Mouse (Mus musculus) yolk sac, embryonic 10.5 days (tissue): ENCODE measurements around the gene Sh3d19.
"Not testable (repeated sequence)": the region's sequence is repeated elsewhere in the genome, so short reads cannot be mapped to it uniquely, and the experiment has no call there.

Source experiments
- DNase-seq: peaks from one replicate; pipeline ENCODE4 v3.0.0-alpha.2; 2017; ENCODE audit warnings: low spot score

Sh3d19 gene

DNA sequence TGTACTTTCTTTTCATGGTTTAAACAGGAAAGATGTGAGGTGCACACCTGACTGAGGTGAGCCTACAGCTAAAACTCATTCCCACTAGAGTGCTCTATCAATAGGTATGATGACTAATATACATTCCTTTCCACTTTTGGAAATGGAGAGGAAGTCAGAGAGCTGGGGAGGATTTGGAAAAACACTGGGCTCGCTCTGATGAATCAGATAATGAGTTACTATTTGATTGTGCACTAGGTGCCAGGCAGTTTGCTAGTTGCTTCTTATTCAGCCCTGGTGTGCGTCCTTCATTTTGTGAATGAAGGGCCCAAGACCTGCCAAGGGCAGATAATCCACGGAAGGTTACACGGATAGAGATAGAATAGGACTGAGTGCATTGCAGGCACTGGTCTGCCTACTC is 9.1 kb downstream of the Sh3d19 start:
- no peak for DNase-seq

GRCm38 (mm10) chr3:85981761-85982160 is 10.9 kb downstream of the Sh3d19 start:
- not testable (repeated sequence) for DNase-seq

- DNase-seq: no peak
These were observed 13.6 kb downstream of the Sh3d19 start for GRCm38 (mm10) chr3:85984537-85984936.

DNA sequence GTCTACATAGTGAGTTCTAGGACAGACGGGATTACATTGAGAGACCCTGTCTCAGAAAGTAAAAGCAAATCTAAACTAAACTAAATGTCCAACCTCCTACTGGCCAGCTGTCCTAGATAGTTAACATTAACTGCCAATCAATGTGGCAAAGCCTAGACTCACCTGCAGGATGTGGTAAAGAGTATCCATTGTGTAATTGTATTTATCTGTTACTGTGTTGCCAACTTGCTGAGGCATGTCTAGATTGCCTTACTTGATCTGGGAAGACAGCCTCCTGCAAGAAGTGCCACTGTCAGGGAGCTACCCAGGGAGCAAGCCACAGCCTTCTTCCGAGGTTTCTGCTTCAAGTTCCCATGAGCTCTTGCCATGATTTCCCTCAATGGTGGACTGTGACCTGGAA is 16.3 kb downstream of the Sh3d19 start:
- no peak for DNase-seq

- no peak for DNase-seq
These were observed 20.4 kb downstream of the Sh3d19 start for GRCm38 (mm10) chr3:85991140-85991801.

- peak; percentile 88 for DNase-seq
These were observed 20.9 kb downstream of the Sh3d19 start for GRCm38 (mm10) chr3:85991802-85992156.

GRCm38 (mm10) chr3:85993744-85994143 is 22.8 kb downstream of the Sh3d19 start:
- no peak for DNase-seq

DNA sequence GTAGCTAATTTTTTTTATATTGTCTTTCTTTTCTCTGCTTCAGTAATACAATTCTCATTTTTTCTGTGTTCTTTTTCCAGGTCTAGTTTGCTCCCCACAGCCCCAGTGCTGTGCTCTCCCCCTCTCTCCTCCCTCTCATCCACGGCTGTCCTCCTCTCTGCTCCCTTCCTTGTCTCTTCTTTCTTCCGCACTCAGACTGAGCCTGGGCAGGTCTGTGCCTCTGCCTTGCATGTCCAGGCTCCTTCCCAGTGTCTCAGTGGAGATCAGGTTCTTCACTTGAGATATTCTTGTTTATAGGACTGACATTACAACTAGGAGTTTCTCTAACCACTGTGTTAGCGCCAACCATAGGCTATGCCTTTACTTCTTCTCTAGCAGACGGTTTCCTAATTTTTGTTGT is 23.7 kb downstream of the Sh3d19 start:
- DNase-seq: no peak

DNA sequence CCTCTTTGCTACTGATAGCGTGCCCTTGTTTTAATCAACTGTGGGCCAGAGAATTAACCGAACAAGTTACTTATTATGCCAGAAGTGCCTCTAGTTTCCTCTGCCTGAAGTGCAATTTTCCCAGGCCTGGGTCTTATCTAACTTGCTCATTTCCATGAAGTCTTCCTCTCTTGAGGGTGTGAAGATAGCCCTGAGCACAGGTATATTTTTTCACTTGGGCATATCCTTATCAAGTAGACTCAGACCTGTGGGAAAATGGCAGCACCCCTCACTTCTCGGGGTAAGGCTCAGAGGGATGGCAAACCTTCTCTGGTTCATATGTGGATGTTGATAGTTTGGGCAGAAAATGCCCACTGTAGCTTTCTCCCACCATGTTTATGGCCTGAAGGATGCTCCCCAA is 30.4 kb downstream of the Sh3d19 start:
- DNase-seq: no peak

GRCm38 (mm10) chr3:86002423-86002822 is 31.5 kb downstream of the Sh3d19 start, which contains the start of gene Prss48:
TSS of gene Prss48 (minus strand) at chr3:86002491.
- DNase-seq: no peak

DNA sequence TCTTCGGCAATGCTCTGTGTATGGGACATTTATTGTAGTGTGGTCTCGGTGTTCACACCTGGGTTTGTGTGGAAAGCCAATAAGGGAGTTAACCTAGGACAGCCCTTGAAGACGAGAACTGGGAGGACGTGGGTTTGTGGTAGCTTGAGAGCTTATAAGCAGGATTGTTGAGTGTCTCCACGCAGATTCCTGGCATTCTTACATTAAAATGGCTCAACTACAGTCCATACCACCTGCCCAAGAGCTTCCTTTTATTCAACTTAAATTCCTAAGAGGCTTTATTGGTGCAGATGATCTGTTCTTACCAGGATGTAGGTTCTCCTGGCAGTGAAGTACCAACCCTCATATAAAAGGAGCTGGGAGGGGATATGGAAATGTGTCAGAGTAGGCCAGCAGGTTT is 32.0 kb downstream of the Sh3d19 start:
- DNase-seq: no peak

- DNase-seq: no peak
These were observed 33.8 kb downstream of the Sh3d19 start for GRCm38 (mm10) chr3:86004751-86005150.

DNA sequence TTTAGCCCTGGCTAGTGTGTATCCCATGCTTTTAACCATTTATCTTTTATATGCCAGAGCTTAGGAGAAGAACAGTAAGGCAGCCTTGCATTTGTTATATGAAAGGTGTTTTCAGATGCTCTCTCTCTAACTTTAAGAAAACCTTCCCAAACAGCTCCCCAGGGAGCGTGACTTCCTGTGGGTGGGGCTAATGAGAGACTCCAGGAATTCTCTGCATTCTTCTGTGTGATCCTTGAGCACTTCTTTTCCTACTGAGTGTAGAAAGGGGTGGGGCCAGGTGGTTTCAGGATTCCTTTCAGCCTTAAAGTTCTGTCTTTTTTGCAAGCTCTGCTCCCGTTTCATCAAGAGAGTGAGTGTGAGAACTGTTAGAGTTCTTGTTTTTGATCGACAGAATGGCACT is 39.7 kb downstream of the Sh3d19 start:
- DNase-seq: peak; percentile 36

DNA sequence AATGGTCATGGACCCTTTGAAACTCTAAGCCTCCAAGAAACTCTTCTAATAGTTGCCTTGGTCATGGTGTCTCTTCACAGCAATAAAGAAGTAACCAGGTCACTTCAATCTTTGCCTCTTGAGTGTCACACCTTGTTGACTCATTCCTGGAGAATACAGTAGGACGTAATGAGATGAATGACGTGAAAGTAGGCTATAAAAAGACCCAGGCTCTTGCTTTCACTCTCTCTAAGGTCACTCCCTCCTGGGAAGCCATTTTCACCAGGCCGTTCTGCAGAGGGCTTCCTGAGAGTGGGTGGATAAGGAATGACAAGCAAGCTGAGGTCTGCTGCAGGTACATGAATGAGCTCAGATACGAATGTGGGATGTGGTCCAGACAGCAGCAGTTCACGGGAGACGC is 40.5 kb downstream of the Sh3d19 start:
- no peak for DNase-seq

DNA sequence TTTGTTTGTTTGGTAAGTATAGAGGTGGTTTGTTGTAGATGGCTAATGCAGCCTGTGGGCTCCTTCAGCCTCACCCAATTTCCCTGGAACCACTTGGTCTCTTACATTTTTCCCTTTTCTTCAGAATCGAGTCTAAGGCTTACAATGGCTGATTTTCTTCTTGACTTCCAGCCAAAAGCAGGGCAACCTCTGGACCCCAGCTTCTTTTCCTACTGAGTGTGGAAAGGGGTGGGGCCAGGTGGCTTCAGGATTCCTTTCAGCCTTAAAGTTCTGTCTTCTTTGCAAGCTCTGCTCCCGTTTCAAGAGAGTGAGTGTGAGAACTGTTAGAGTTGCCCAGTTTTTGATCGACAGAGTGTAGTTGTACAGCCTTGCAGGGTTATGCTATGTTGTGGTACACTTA is 40.9 kb downstream of the Sh3d19 start:
- no peak for DNase-seq

- no peak for DNase-seq
These were observed 42.9 kb downstream of the Sh3d19 start for GRCm38 (mm10) chr3:86013837-86014236.

- DNase-seq: no peak
These were observed 46.1 kb downstream of the Sh3d19 start for GRCm38 (mm10) chr3:86016965-86017364.

DNA sequence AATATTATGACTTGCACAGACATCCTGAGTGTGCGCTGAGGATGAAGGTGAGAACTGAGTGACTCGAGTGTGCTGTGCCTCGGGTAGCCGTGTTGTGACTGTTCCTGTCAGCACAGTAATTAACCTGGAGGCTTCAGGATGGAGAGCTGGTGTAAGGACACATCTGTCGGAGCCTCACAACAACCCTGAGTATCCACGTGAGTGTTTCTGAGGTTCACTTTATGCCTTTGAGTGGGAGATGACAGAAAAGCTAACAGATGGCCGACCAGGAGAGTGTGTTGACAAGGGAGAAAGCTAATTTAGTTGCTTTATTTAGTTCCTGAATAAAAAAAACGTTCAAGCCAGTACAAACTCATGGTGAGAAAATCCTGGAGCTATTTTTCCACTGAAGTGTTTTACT is 46.6 kb downstream of the Sh3d19 start:
- no peak for DNase-seq

- no peak for DNase-seq
These were observed 50.2 kb downstream of the Sh3d19 start for GRCm38 (mm10) chr3:86020921-86021650.

DNA sequence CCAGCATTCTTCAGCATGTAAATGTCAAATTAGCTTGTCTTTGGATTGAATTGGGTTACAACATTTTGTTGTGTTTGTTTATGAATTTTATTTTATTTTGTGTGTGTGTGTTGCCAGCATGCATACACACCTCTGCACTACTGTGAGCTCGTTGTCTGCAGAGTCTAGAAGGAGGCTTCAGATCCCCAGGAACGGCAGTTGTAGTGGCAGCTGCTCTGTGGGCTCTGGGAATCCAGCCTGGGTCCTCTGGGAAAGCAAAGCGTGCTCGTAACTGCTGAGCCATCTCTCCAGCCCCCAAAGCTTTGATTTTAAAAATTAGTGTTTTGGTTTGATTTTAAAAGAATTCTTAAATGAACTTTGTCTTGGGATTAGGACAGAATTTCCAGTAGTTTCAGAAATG is 50.7 kb downstream of the Sh3d19 start:
- DNase-seq: no peak

DNA sequence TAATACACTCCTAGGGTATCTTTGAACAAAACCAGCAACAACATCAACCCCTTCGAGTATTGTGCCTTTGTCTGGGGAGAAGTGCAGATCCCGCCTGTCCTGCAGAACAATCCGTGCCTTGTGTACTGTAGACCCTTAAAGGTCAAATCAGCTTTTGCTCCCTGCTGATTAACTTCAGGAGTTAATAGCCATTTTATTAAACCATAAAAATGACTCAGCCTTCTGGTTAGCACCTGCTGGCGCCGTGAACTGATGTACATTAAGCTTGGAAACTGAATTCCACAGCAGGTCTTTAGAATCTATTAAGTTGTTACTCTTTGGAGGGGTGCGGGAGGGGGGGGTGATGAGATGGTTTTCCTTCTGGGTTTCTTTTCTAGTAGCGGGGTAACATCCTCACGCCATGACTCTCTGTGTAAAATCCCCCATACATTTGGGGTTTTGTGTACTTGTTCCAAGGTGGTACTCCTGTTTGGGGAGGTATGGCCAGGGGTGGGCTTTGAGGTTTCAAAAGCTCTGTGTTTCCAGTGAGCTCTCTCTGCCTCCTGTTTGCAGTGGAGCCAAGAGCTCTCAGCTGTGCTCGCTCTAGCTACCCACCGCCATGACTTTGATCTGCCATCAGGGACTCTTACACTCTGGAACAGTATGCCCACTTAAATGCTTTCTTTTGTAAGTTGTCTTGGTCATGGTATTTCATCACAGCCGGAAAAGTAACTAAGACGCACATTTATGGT is 53.3 kb downstream of the Sh3d19 start:
- no peak for DNase-seq

- DNase-seq: no peak
These were observed 54.6 kb downstream of the Sh3d19 start for GRCm38 (mm10) chr3:86025341-86026137.
